Mouse (Mus musculus) CH12.LX (cell line): ENCODE measurements around the gene Tmem63b.
A peak's percentile ranks its signal among the peaks of the same experiment; 100 is the strongest.

Source experiments
- CHD1 ChIP-seq: IDR thresholded peaks from 2 replicates; pipeline ENCODE4 v1.6.1; 2012; ENCODE audit warnings: low read depth, low read length, improper control_type of control experiment, inconsistent platforms
- CTCF ChIP-seq, 2 experiments: IDR thresholded peaks in 1 of 2; conservative IDR thresholded peaks in 1 of 2; 2 replicates each; pipeline ENCODE4 v1.5.1; 2011 to 2012; ENCODE audit warnings: low read depth in 2 of 2, low read length in 2 of 2, improper control_type of control experiment in 1 of 2, inconsistent platforms in 1 of 2, mild to moderate bottlenecking in 1 of 2, moderate library complexity in 1 of 2
- ELF1 ChIP-seq: IDR thresholded peaks from 2 replicates; pipeline ENCODE4 v1.6.1; 2014; ENCODE audit warnings: low read depth, mild to moderate bottlenecking, inconsistent platforms, low read length, improper control_type of control experiment
- GABPA ChIP-seq: IDR thresholded peaks from 2 replicates; pipeline ENCODE4 v1.6.1; 2012; ENCODE audit warnings: low read depth, low read length, improper control_type of control experiment, inconsistent platforms; ENCODE audit not compliant: insufficient replicate concordance
- HCFC1 ChIP-seq: IDR thresholded peaks from 2 replicates; pipeline ENCODE4 v1.6.1; 2012; ENCODE audit warnings: low read depth, mild to moderate bottlenecking, inconsistent platforms, low read length, improper control_type of control experiment
- MAFK ChIP-seq: IDR thresholded peaks from 2 replicates; pipeline ENCODE4 v1.6.1; 2011; ENCODE audit warnings: low read length, improper control_type of control experiment; ENCODE audit not compliant: insufficient replicate concordance
- MAX ChIP-seq: IDR thresholded peaks from 2 replicates; pipeline ENCODE4 v1.6.1; 2011; ENCODE audit warnings: low read length, improper control_type of control experiment
- MYC ChIP-seq: IDR thresholded peaks from 2 replicates; pipeline ENCODE4 v1.6.1; 2011; ENCODE audit warnings: low read depth, mild to moderate bottlenecking, improper control_type of control experiment, low read length
- PAX5 ChIP-seq: IDR thresholded peaks from 2 replicates; pipeline ENCODE4 v1.6.1; 2012; ENCODE audit warnings: low read length, inconsistent platforms, mixed read lengths
- POLR2A ChIP-seq: IDR thresholded peaks from 2 replicates; pipeline ENCODE4 v1.6.1; 2011; ENCODE audit warnings: low read depth, mild to moderate bottlenecking, improper control_type of control experiment, low read length
- RCOR1 ChIP-seq: conservative IDR thresholded peaks from 2 replicates; pipeline ENCODE4 v1.6.1; 2012; ENCODE audit warnings: low read depth, mild to moderate bottlenecking, inconsistent platforms, low read length, improper control_type of control experiment
- USF1 ChIP-seq: IDR thresholded peaks from 2 replicates; pipeline ENCODE4 v1.6.1; 2014; ENCODE audit warnings: low read depth, mild to moderate bottlenecking, inconsistent platforms, low read length, improper control_type of control experiment

GRCm38 (mm10) chr17:45671821-45672220, 14.9 kb downstream of the Tmem63b start:
- no peak for TF ChIP-seq MAFK
- TF ChIP-seq USF1: no peak
- TF ChIP-seq GABPA: no peak
- no peak for TF ChIP-seq POLR2A
- peak; percentile 35 to 50; a peak in 3 of 4 replicates for TF ChIP-seq CTCF (conservative IDR thresholded peaks at IDR 0.05 in 1 of 2, IDR thresholded peaks at IDR 0.05 in 1 of 2; ENCODE audit: low read depth in 2 of 2, low read length in 2 of 2)
- no peak for TF ChIP-seq HCFC1
- no peak for TF ChIP-seq ELF1
- TF ChIP-seq MYC: no peak
- TF ChIP-seq RCOR1: no peak
- TF ChIP-seq PAX5: no peak
- no peak for TF ChIP-seq CHD1
- TF ChIP-seq MAX: no peak
